Mouse (Mus musculus): ENCODE measurements around the gene Matk. TPM values are rescaled to one million over a fixed set of nuclear protein-coding genes. Genes with fewer than 3 reads are reported as not detected.
A peak's percentile ranks its signal among the peaks of the same experiment; 100 is the strongest.

The Matk gene
- polyA plus RNA-seq, 1 experiment from 2014 or later, result 22.4 TPM

DNA sequence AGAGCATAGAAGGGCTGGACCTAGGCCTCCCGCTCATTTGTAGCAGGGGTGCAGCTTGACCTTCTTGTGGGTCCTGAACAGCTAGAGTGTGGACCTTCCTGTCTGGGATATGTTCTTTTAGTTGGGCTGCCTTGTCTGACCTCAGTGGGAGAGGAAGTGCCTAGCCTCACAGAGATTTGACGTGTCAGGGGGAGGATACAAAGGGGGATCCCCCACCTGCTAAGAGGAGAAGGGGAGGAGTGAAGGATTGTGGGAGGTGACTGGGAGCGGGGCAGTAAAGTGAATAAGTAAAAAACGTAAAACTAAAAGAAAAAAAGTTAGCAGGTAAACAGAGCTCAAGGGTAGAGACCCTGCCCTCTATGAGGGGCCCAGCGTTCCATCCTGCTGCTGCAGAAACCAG, 56.8 kb downstream of the Matk start:
- Histone ChIP-seq H3K4me3 (no peak overlapping the region), H3K4me2 (replicated peaks) (no peak overlapping the region), H3K27me3 (no peaks in the 10 kb centered on the region), H3K36me3 (peaks cover 88% of the 10 kb centered on the region), H3K9me3 (no peaks in the 10 kb centered on the region), H3K9ac (replicated peaks) (no peak overlapping the region), H3K27ac (replicated peaks) (no peak overlapping the region), H3K4me1 (no peaks in the 10 kb centered on the region)
- WGBS, result 91% methylated on average over 5 of the region's 5 CpGs
- no peak for ATAC-seq (replicated peaks)

Small RNAs within 50 kb of the gene (microRNA-seq; reads per million reads assigned to microRNA genes)
- 10.8 reads per million, percentile 26 among the genes with 10 or more reads in this experiment for gene Mir3057

Other genes starting within 250 kb of the Matk start
- gene Gng7, start 238.0 kb upstream of the Matk start, polyA plus RNA-seq (2015; fragmentation: Nextera tagmentation; extraction: Ambion mirVana), result 30.8 and 32.1 TPM in 2 replicates
- gene Diras1, start 227.3 kb upstream of the Matk start, polyA plus RNA-seq (2015; fragmentation: Nextera tagmentation; extraction: Ambion mirVana), result 32.6 and 36.0 TPM in 2 replicates
- gene Slc39a3, start 215.5 kb upstream of the Matk start, polyA plus RNA-seq (2015; fragmentation: Nextera tagmentation; extraction: Ambion mirVana), result 46.3 TPM in 2 replicates
- gene Sgta, start 192.8 kb upstream of the Matk start, polyA plus RNA-seq (2015; fragmentation: Nextera tagmentation; extraction: Ambion mirVana), result 316 and 320 TPM in 2 replicates
- gene Thop1, start 182.9 kb upstream of the Matk start, polyA plus RNA-seq (2015; fragmentation: Nextera tagmentation; extraction: Ambion mirVana), result 60.0 and 61.7 TPM in 2 replicates
- gene Creb3l3, start 154.1 kb upstream of the Matk start, polyA plus RNA-seq (2015; fragmentation: Nextera tagmentation; extraction: Ambion mirVana), result 0.13 and 0.25 TPM in 2 replicates
- 211 and 229 TPM in 2 replicates for gene Map2k2, start 147.0 kb upstream of the Matk start, polyA plus RNA-seq (2015; fragmentation: Nextera tagmentation; extraction: Ambion mirVana)
- 12.1 and 15.1 TPM in 2 replicates for gene Zbtb7a, start 117.7 kb upstream of the Matk start, polyA plus RNA-seq (2015; fragmentation: Nextera tagmentation; extraction: Ambion mirVana)
- 54.9 and 57.8 TPM in 2 replicates for gene Pias4, start 85.0 kb upstream of the Matk start, polyA plus RNA-seq (2015; fragmentation: Nextera tagmentation; extraction: Ambion mirVana)
- gene Eef2, start 76.3 kb upstream of the Matk start, polyA plus RNA-seq (2015; fragmentation: Nextera tagmentation; extraction: Ambion mirVana), result 633 and 637 TPM in 2 replicates
- 56.8 and 61.3 TPM in 2 replicates for gene Dapk3, start 69.9 kb upstream of the Matk start, polyA plus RNA-seq (2015; fragmentation: Nextera tagmentation; extraction: Ambion mirVana)
- 0.14 and 0.19 TPM in 2 replicates for gene 4930442H23Rik, start 69.1 kb upstream of the Matk start, polyA plus RNA-seq (2015; fragmentation: Nextera tagmentation; extraction: Ambion mirVana)
- 0.11 TPM in 1 of 2 replicates, not detected in the other for gene Nmrk2, start 50.9 kb upstream of the Matk start, polyA plus RNA-seq (2015; fragmentation: Nextera tagmentation; extraction: Ambion mirVana)
- 72.6 and 75.3 TPM in 2 replicates for gene Atcay, start 22.1 kb upstream of the Matk start, polyA plus RNA-seq (2015; fragmentation: Nextera tagmentation; extraction: Ambion mirVana)
- gene Zfr2, start 19.8 kb upstream of the Matk start, polyA plus RNA-seq (2015; fragmentation: Nextera tagmentation; extraction: Ambion mirVana), result 19.5 and 21.2 TPM in 2 replicates
- 97.3 and 104 TPM in 2 replicates for gene Mrpl54, start 14.0 kb downstream of the Matk start, polyA plus RNA-seq (2015; fragmentation: Nextera tagmentation; extraction: Ambion mirVana)
- gene Apba3, start 14.0 kb downstream of the Matk start, polyA plus RNA-seq (2015; fragmentation: Nextera tagmentation; extraction: Ambion mirVana), result 33.5 and 37.5 TPM in 2 replicates
- gene Tjp3, start 38.6 kb downstream of the Matk start, polyA plus RNA-seq (2015; fragmentation: Nextera tagmentation; extraction: Ambion mirVana), result 8.5 and 9.0 TPM in 2 replicates
- gene Pip5k1c, start 40.0 kb downstream of the Matk start, polyA plus RNA-seq (2015; fragmentation: Nextera tagmentation; extraction: Ambion mirVana), result 123 and 127 TPM in 2 replicates
- 40.7 and 42.4 TPM in 2 replicates for gene Cactin, start 68.2 kb downstream of the Matk start, polyA plus RNA-seq (2015; fragmentation: Nextera tagmentation; extraction: Ambion mirVana)
- gene Tbxa2r, start 75.8 kb downstream of the Matk start, polyA plus RNA-seq (2015; fragmentation: Nextera tagmentation; extraction: Ambion mirVana), result 3.1 and 4.3 TPM in 2 replicates
- gene Gipc3, start 90.3 kb downstream of the Matk start, polyA plus RNA-seq (2015; fragmentation: Nextera tagmentation; extraction: Ambion mirVana), result not detected in 2 replicates
- gene Hmg20b, start 97.5 kb downstream of the Matk start, polyA plus RNA-seq (2015; fragmentation: Nextera tagmentation; extraction: Ambion mirVana), result 41.4 and 43.3 TPM in 2 replicates
- 11.2 and 11.9 TPM in 2 replicates for gene Mfsd12, start 104.6 kb downstream of the Matk start, polyA plus RNA-seq (2015; fragmentation: Nextera tagmentation; extraction: Ambion mirVana)
- gene 4930404N11Rik, start 112.9 kb downstream of the Matk start, polyA plus RNA-seq (2015; fragmentation: Nextera tagmentation; extraction: Ambion mirVana), result 0.73 and 1.3 TPM in 2 replicates
- 133 and 135 TPM in 2 replicates for gene Fzr1, start 125.6 kb downstream of the Matk start, polyA plus RNA-seq (2015; fragmentation: Nextera tagmentation; extraction: Ambion mirVana)
- gene Dohh, start 131.5 kb downstream of the Matk start, polyA plus RNA-seq (2015; fragmentation: Nextera tagmentation; extraction: Ambion mirVana), result 88.2 and 89.0 TPM in 2 replicates
- gene Gm48551, start 131.5 kb downstream of the Matk start, polyA plus RNA-seq (2015; fragmentation: Nextera tagmentation; extraction: Ambion mirVana), result 5.4 and 6.6 TPM in 2 replicates
- gene Gm48552, start 136.1 kb downstream of the Matk start, polyA plus RNA-seq (2015; fragmentation: Nextera tagmentation; extraction: Ambion mirVana), result 2.9 and 3.1 TPM in 2 replicates
- gene Smim24, start 140.1 kb downstream of the Matk start, polyA plus RNA-seq (2015; fragmentation: Nextera tagmentation; extraction: Ambion mirVana), result 1.2 and 1.8 TPM in 2 replicates
- 24.2 and 29.4 TPM in 2 replicates for gene Nfic, start 202.7 kb downstream of the Matk start, polyA plus RNA-seq (2015; fragmentation: Nextera tagmentation; extraction: Ambion mirVana)
- gene Celf5, start 229.8 kb downstream of the Matk start, polyA plus RNA-seq (2015; fragmentation: Nextera tagmentation; extraction: Ambion mirVana), result 76.1 and 78.5 TPM in 2 replicates
- gene Ncln, start 243.5 kb downstream of the Matk start, polyA plus RNA-seq (2015; fragmentation: Nextera tagmentation; extraction: Ambion mirVana), result 60.3 and 65.0 TPM in 2 replicates
- 0.69 and 0.73 TPM in 2 replicates for gene S1pr4, start 247.2 kb downstream of the Matk start, polyA plus RNA-seq (2015; fragmentation: Nextera tagmentation; extraction: Ambion mirVana)

Measured in forebrain, embryonic 15.5 days (tissue).